Mouse (Mus musculus) R1 (cell line): ENCODE data around the gene Aspn.
A peak's percentile ranks its signal among the peaks of the same experiment; 100 is the strongest.

Source experiments
- DNase-seq: peaks from one replicate; pipeline ENCODE4 v3.0.0-alpha.2; 2018; ENCODE audit warnings: low read depth, low spot score

The Aspn gene

DNA sequence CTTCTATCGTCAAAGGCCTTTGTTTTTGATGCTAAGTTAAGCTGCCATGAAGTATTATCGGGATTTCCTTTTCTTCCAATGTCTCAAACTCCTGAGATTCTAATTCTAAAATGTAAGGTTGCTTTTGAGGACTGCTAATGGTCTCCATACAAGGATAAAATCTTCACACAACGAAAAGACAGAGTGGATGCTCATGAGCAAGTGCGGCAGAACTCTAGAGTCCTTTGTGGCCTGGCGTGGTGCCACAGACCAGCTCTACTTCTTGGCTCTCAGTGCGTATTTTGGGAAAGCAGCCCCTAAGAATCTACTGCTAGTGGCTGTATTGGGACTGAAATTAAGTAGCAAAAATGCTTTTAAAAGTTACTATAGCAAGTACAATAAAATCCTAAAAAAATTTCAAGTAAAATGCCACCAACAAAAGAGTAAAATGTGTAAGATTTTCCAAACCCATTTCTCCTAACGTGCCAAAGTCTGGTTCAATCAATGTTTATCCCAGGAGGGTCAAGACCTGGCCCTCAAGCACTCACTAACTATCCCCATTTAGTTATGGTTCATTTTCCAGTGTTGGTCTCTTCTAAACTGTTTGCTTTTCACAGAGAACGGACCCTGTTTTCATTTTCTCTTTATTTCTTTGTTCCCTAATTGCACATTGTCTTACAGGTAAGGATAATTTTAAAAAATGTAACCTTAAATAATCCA lies 40.2 kb downstream of the Aspn start:
- no peak for DNase-seq

DNA sequence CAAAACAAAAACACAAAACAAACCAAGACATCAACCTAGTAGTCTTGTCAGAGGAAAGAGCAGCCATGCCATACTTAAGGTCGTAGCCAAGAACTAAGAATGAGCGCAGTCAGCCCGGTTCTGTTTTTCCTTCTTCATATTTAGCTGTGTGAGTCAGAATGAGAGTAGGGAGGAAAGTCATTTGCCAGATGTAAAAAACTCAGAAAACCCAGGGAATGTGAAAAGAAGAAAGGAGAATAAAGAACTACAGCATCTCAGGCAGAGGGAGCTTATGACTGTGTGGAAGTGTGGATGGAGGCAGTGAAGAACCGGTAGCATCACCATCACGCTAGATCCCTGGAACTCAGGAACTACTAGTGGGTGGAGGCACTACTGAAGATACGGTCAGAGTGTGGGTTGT lies 41.8 kb downstream of the Aspn start:
- DNase-seq: no peak

DNA sequence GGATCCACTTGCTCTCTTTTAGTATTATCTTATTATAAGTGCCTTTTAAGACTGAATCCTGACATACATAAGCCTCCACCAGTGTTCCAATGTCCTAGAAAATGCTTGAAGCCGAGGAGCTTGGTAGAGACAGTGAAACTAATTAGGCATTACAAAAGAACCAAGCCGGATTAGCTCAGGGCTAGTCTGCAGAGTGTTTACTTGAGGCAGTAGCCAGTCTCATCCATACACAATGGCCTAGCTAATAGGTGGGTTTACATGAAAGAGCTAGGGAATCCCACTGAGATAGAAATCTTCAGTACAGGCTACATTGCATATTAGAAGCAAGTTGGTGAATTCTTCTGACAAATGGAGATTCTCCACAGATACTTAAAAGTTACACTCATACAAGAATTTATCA lies 58.3 kb downstream of the Aspn start:
- DNase-seq: peak; percentile 75

DNA sequence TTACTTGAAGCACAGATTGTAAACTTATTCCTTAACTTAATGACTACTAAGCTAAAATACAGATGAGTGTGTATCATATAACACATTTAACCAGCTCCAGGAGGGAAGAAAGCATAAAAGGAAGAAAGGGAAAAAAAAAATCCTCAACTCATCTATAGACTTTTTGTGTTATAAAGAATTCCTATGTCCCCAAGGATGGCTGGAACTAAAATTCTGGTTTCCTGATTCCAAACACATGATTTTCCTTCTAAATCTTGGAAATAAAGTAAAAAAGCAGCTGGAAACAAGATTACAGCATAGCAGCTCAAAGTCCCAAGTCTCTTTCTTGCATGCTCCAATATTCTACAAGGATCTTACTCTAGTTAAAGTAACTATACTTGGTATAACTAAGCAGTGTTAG lies 59.4 kb downstream of the Aspn start:
- no peak for DNase-seq

DNA sequence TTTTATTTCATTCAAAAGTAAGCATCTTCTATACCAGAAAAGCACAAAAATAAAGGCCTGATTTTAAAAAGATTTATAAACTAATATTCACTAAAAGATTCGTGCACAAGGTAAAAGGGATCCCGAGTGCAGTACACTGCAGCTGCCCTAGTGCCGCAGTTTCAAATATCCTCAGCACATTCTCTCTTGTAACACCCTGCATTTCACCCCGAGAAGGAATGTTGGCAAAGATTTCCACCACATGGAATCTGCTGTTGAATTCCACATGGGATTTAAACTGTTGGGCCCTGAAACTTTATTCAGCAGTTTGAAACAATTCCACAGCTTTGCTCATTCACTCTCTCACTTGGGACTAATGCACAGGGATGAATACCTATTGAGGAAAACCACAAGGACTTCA lies 63.5 kb downstream of the Aspn start, which contains the start of gene Ogn:
Gene Ogn (plus strand): TSS at position 333 of the 400 bp plus-strand sequence.
- peak; percentile 22 for DNase-seq

DNA sequence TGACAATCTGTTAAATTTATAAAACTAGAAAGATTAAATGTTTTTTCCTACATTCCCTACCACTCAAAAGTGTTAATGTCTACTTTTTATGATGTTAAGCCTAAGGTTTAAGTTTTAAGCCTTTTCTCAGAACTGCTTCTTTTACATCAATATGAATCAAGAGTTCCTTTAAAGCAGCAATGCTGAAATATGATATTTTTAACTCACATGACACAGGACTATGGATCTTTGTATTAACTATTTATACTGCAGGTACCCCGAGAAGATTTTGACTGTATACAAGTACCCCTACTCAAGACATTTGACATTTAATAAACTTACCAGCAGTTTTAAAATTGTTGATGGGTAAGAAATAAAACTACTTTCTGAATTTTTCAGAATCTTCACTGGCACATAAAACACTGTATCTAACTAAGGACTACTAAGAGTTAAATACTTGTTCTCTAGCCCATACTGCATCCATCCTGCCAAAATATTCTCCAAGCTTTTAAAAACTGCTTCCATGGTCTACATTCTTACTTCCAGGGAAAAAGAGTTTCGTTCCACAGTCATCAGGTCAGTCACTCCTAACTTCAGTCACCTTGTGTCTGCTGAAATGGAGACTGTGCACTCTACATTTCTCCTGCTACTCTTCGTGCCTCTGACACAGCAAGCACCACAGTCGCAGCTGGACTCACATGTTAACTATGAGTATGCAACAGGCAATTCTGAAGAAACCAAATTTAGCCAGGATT lies 64.5 kb downstream of the Aspn start:
- no peak for DNase-seq

DNA sequence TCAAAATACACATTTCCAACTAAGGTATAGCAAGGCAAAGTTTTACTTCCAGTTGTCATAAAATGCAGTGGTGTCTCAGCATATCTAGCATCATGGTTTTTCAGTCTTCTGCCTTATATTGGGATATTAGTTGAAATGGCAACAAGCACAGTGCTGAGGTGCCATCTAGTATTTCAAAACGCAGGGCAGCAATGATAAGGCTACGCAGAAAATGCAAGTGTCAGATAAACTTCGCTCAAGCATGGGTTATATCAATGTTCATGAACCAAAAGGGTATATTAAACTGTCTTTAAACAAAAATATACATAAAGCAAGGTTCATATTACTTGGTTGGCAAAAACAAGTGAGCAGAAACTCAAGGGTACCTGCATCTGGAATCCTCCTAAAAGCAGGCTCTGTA lies 72.8 kb downstream of the Aspn start:
- no peak for DNase-seq
